Mouse (Mus musculus) right cerebral cortex, adult 18-20 months (tissue): ENCODE results near the gene 9430015G10Rik.

Experiments
- DNase-seq: peaks from one replicate; pipeline ENCODE4 v3.0.0; 2022; ENCODE audit warnings: mixed read lengths

The 9430015G10Rik gene

DNA sequence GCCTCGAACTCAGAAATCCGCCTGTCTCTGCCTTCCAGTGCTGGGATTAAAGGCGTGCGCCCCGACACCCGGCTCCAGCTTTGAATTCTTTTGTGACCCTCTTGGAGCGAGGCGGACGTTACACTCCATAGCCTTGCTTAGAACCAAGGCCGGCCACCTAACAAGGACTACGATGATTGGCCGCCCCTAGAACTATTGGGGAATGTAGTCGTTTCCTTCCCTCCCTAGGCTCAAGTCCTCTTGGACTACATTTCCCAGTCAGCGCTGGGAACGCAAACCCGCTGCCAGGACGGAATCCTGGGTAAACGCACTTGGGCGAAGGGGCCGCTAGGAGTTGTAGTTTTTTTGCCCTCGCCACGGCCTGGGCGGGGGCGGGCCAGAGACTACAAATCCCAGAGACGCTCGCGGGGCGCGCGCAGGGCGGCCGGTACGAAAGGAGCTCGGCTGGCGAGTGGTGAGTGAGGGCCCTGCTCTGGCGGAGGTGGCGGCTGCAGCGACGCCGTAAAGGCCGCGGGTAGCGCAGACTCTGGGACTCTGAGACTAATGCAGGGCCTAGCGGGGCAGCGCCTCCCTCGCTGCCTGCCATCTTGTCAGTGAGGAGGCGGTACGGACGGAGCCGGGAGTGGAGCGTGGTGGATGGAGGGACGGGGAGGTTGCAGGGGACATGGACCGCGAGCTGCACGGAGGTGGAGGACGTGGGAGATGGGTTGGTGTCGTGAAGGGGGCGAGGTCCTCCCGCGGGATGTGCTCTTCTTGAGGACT lies at the start of gene 9430015G10Rik:
9430015G10Rik (plus strand) TSS at position 413 of the 762 bp plus-strand sequence.
- peak; percentile 99 for DNase-seq

DNA sequence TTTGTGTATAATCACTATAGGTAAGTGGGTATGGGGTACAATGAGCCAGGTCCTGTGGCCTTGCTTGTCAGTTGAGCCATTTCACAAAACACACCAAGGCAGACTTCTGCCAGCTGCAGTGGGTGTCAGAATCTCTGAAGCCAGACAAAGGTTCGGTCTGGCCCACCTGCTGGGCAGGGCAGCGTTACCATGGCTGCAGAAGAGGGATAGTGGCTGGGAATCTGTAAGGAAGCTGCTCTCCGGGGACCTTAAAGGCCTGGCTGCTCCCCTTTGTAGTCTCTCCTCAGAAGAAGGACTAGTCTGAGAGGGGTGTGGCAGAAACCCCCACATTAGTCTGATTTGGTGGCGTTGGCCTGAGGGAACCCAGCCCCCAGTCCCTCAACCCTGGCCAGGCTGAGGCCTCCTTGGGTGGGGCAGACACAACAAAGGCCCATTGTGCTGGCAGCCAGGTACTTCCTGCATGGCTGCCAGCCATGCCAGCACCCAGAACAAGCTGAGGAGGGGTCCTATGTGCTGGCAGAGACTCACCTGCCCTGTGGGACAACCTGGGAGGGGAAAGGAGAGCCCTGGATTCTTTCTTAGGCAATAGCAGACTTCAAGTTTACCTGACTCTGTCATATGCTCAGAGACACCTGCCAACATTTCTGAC lies 45.8 kb upstream of the 9430015G10Rik start:
- DNase-seq: no peak

DNA sequence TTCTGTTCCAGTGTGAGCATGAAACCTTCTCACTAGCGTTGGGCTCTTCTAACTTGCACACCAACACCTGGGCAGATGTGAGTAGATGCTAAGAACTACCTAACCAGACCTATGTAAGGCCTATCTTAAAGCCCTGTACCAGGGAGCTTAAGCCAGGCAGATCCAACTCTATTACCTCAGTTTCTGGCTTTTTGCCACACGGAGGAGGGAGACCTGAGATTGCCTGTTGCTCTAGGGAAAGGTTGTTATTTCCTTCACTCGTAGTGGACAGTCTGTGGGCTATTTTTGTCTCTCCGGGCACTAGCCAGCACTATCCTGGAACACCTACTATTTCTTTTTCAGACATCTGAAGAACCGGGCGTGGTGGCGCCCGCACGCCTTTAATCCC lies 45.3 kb upstream of the 9430015G10Rik start:
- no peak for DNase-seq

DNA sequence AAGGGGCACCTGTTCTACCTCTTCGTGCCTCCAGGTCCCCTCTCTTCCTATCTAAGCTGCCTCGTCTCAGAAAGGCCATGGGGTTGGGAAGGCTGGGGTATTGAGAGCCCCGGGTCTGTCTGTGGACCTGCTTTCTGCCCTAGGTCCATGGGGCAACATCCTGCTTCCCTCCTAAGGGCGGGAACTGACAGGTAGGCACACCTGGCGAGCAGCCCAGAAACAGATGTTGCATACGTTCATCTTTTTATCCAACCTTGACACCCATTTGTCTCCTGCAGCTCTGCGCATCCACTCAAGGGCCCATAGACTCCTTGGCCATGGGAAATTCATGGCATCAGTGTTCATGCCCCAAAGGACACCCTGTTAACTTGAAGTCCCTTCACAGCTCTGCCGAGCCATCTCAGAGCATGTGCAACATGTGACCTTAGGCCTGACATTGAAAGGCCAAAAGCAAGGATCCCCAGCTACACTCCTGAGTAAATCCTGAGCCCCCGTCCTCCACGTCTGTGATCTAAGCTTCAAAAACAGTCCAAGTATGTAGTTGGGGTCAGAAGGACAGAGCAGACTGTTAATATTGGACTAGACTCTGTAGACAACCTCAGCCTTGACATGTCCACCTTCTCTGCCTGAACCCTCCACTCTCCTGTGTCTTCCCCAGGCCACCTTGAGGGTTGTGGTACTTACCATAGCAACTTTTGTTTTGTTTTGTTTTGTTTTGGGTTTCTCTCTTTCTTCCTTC lies 44.5 kb upstream of the 9430015G10Rik start:
- no peak for DNase-seq

DNA sequence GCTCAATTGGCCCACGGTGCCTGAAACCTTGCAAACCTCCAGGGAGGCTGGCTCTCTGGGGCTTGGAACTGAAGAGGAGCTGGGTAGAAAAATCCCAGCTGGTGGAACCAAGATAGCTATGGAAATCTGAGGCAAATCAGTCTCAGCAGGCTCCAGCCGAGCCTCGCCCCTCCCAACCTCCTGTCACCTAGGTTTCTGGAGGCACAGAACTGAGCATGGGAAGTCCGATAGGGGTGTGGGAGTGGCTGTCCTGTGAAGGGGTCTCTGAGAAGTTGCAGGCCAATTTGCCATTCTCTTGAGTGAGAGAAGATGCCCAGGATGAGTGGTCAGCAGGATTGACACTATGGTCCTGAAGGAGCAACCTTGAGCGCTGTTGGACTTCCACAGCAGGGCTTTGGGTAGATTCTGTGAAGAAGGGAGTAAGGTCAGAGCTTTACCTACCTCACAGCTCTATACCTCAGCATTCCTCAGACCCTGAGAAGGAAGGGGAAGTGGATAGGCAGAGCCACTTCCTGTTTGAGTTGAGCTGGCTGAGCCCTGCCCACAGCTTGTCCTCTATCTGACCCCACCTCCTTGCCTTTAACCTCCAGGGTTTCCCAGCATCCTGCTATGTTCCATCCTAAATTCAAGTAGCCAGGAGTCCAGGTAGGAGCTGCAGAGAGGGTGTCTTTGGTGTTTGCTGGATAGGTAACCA lies 42.4 kb upstream of the 9430015G10Rik start:
- DNase-seq: no peak

DNA sequence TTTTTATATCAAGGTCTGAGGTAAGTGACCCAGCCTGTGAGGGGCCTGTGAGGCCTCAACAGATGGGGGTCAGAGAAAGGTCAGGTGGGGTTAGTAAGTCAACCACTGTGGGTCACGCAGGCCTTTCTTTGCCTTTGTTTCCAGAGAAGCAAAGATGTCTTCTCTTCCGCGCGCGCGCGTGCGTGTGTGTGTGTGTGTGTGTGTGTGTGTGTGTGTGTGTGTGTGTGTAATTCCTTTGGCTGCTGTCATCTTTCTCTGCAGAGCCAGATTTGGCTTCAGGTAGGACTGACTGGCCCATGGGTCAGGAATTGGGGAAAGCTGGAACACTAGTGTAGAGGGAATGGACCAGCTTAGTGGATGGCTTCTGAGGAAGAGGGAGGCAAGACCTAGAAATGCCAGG lies 40.1 kb upstream of the 9430015G10Rik start:
- no peak for DNase-seq

DNA sequence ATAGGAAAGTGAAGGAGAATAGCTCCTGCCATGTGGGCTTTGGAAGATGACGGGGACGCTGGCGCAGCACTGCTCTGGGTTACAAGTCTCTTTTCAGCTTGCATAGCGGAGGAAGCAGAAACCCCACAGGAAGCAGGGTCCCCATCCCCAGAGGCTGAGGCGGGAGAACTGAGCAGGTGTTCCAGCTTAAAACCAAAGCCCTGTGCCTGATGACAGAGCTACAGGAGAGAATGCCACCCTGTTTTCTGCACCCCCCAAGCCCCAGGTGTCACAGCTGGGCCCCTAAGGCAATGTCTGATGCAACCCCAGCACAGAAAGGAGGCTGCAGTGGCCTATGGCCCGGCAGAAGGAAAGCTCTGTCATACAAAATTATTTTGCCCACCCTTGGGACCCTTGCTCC lies 39.5 kb upstream of the 9430015G10Rik start:
- DNase-seq: no peak

DNA sequence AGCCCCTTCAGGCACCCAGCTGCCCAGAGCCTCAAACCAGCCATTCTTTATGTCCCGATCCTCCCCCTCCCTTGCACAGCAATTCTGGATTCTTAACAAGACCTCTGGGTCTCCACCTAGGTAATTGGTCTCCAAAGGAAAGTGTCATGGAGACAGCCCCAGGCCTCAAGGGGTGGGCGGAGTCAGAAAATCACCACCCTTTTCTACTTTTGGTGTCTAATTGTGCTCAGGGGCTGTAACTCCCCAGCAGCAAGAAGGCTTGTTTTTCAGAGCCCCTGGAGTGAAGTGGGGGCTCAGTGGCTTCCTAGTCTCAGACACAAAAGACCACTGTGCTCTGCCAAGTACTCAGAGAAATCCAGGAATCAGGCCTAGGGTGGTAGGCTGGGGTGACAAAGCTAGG lies 39.1 kb upstream of the 9430015G10Rik start:
- DNase-seq: no peak

DNA sequence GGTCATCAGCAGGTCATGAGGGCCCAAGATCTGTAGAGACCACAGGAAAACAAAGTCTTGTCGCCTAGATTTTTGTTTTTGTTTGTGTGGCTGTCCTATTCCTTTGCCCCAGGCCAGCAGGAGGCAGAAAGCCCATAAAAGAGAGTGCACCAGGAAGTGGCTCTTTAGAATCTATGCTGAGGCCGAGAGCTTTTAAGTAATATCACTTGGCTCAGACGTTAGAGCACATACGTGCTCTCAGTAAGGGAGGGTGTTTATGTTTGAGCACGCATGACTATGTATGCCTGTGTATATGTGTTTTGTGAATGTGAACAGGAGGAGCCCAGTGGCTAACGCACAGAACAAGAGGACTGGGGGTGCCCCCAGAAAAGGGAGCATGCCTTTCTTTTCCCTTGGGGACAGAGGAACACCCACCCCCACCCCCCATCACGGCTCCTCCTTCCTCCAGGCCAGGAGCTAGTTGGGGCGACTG lies 32.8 kb upstream of the 9430015G10Rik start:
- DNase-seq: no peak

DNA sequence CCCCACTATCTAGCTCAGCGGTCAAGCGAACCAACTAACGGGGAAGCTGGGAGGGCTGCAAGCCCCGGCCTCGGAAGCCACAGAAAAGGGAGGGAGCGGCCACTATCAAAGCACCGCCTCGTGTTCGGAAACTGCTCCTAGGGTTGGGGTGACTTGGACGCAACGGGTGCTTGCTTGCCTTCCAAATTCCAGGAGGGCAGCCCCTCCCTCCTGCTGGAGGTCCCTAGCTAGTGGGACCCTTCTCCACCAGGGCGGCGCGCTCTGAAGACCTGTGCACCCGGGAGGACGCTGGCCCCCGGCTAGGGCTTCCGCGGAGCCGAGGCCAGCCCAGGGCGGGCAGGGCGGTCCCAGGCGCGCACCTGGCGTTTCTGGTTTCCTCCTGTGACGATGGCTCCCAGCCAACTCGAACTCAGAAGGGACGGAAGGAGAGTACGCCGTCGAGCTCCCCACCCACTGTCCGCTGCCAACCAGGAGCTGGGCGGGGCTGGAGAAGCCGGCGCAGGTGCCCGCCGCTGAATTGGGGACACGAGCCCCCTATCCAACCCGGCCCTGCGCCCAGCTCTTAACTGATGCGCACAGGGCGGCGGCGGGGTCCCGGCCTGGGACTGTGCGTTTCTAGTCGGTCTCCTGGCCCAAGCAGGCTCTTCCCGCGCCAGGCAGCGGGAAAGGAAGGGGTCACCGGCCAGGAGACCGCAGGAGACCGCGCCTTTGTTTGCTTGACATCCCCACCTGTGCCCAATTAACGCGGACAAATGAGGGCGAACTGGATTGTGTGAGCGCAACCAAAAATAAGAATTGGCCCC lies 32.1 kb upstream of the 9430015G10Rik start:
- DNase-seq: no peak

DNA sequence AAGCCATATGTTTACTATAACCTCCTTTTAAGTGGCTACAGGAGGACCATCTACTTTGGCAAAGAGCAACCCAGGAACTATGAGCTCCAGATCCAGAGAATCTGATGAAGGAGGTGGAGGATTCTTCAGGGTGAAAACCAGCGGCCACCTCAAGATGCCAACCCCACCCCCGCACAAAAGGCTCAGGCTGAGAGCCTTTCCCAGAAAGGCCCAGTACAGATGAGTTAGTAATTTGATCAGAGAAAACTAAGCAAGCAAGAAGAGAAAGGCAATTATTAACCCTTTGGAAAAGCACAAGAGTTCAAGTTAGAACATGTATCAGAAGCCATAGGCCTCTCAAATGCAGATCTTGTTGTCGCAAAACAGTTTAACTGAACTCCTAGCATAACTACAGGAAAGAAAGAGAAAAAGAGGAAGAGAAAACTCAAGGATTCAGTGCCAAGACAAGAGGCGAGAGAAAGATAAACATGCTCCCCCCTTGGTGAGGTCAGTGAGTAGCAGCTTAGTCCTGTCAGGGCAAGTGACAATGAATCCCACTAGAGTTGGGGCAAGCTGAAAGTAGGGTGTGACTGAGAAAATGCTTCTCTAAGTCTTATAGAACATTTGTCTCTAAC lies 27.1 kb upstream of the 9430015G10Rik start:
- no peak for DNase-seq

DNA sequence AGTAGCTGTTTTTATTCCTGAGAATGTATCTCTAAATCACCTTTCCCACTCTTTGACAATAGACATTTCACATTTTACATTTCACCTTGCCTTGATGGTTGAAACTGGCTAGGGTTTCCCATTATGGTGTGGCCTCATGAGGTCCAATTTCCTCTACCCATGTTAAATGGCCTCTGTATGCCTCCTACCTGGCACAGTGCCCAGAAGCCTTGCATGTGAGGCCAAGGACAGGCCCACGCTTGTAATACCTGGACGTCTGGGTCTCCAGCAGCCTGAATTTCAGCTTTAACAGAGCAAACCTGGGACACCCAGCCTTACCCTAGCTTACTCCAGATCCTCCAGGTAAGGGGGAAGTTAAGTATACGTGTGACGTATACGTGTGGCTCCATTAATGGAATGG lies 26.4 kb upstream of the 9430015G10Rik start:
- no peak for DNase-seq

DNA sequence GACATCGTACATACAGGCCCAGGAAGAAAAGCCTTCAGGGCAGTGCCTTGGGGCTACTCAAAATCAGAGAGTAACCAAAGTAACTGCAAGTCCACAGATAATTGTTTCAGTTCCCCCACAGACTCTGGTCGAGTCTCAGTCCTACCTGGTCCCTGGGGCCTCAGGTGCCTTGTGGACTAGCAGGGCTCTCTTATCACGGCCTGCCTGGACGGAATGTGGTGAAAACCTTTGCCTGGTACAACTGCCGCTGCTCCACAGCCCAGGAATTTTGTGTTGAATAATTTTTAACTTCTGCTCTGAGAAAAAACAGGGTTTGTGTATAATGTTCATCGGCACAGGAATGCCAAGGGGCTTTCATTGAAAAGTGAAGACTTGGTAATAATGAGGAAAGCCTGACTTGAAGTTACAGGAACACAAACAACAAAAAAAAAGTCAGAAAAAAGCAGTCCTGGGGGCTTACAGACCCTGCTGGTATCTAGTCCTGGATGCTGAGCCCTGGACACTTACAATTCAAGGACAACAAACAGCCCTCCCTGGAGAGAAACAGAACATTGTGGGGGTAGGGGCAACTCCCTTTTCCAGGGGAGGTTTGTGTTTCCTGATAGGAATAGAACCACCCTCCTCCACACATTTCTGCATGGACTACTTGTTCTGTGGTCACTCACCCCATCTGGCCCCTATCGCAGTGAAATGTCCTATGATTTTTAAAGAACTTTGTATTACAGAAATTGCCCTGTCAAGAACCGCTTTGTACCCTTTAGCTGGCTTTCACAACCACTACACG lies 25.5 kb upstream of the 9430015G10Rik start:
- no peak for DNase-seq

DNA sequence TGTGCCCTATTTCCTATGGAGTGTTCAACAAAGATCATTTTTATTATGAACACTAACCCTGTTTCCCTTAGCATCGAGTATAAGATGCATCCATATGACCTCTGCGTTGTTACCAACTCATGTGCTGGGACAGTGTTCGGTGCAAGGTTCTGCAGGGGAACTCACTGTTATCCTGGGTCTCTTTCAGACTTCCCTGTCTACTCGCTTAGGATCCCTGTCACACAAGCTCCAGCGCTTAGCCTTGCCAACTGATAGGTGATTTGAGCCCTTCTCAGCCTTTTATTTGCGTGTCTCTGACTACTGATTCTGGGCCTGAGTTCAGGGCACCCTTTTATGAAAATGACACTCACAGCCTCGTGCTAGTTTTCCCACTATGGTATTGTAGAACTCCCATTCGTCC lies 24.5 kb upstream of the 9430015G10Rik start:
- no peak for DNase-seq

DNA sequence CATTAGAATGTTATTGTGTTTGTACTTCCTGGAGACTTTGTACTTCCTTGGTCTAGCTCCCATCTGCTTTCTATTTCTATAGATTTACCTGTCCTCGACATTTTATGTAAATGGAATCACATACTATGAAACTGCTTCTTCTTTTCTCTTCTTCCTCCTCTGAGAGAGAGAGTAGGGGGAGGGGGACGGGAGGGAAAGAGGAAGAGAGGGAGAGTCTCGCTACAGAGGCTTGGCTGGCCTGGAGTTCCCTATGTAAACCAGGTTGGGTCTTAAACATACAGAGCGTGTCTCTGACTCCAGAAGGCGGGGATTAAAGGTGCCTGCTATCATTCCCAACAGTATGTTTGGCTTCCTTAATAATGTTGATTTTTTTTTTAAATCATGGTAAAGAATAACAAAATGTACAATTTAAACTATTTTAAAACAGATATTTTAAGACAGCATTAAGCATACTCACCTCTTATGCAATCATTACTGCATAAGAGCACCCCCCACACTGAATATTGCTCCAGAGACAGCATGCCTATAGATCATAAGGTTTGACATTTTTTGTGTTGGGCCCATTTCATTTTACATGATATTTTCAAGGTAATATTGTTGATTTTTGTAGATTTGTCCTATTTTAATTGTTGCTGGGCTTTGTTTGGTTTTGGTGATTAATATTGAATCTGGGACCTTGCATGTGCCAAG lies 22.2 kb upstream of the 9430015G10Rik start:
- DNase-seq: no peak

DNA sequence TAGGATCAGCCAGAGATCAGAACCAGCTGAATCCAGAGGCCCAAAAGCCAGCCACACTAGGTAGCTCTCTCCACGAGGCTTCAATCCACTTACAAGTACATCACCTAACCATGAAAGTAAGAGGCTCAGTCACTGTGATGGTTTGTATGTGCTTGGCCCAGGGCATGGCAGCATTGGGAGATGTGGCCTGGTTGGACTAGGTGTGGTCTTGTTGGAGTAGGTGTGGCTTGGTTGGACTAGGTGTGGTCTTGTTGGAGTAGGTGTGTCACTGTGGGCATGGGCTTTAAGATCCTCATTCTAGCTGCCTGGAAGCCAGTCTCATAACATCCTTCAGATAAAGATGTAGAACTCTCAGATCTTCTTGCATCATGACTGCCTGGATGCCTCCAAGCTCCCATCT lies 18.5 kb upstream of the 9430015G10Rik start:
- DNase-seq: no peak

DNA sequence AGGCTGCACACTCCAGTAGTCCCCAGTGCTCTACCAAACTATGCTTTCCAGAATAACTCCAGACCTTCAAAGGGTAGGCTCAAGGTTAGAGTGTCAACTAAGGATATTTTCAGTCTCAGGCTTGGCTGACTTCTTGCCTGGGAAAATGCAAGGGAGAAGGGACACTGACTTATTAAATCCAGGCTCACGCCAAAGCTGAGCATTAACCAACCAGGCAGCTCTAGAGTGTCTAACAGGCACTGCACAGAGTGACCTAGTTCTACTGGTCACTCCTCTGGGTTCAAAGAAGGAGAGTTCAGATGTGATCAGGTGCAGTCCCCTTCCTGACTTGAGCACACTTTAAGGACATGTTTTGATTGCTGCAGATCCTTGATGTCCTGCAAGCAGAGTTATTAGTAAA lies 17.0 kb upstream of the 9430015G10Rik start:
- no peak for DNase-seq

DNA sequence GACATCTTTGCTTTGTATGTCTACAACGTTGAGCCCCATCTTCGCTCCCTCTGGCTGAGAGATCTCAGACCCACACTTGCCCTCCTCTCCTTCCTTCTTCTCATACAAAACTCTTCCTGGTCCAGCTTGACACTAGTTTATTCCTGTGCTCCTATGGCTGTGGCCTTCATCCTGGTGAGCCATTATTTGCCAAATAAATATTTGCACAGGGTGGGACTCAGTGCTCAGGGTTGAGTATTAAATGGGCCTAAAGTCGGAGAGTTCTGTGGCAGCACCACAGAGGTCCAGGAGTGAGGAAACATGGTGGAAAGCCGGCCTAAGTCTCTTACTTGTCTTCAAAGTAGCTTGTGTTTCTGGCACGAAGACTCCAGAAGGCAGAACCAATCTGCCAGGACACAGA lies 16.0 kb upstream of the 9430015G10Rik start:
- no peak for DNase-seq

DNA sequence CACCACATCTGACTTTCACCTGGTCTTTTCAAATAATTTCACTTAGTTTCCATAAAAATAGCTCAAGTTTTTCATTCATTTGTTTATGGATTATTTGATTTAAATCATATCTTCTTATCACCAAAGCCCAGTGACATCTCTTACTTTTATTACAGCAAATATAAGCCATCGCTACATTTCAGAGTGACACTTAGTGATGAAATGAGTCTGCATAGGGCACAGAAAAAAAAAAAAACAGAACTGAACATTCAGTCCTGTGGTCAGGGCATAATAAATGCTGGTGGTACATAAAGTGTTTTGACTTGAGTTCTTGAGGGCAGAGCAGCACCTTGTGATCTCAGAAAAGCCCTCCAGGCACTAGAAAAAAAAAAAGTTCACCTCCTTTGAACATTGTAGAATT lies 13.6 kb upstream of the 9430015G10Rik start:
- DNase-seq: no peak

DNA sequence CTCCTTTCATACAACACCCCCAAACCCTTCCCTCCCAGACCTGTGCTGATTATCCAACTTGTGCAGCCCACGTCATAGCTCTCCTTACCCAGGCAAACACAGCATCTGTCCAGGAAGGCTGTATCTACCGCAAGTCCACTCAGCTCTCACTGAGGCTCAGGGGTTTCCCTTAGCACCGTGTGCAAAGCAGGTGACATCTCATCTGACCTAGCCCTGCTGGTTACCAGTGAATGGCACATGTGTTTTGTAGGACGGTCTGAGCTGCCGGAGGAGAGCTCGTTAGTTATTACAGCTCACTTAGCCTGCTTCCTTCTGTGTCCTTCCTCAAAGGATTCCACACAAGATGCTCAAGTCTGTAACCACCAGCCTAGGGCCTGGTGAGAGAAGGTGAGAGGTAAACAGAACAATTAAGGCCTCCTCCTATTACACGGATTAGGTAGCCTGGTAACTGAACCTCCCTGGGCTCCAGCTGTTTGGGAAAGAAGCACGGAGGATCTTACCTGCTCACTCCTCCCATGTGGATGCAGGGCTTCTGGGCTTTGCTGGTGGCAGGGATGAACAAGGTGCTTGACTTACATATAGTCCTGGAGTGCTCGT lies 11.9 kb upstream of the 9430015G10Rik start:
- no peak for DNase-seq
